Mouse (Mus musculus) mammary gland, adult 2 months (tissue): ENCODE measurements around the gene Olfr322. TPM values are rescaled to one million over a fixed set of nuclear protein-coding genes. Genes with fewer than 3 reads are reported as not detected.

Experiments used
- polyA plus RNA-seq: library from polyadenylated mRNA; depleted of rRNA; stranded (reverse); fragments of >200 nt; gene quantifications from 2 replicates; pipeline ENCODE4 v1.2.3, GENCODE M21; 2012; ENCODE audit warnings: low replicate concordance; rRNA removed

Gene Olfr322
- polyA plus RNA-seq: not detected in 2 replicates

GRCm38 (mm10) chr11:58658596-58658995, at the start of gene Olfr322:
Gene Olfr322, plus strand, starts transcription at chr11:58658782.

DNA sequence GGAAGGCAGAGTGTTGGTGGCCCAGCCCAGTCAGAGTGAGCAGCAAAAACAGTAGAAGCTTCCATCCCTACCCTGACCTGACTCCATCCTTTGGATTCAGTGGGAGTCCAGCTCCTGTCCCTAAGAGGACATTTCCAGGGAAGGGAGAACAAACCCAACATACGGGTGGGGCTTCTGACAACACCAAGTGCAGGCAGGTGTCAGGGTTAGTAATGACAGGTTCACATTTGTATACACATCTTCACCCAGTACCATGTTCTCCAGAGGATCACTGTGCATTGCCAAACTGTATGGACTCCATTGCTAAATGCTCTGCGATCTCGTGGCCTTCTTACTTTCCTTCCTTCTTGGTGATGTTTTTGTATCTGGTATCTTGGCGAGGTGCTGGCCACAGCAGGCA, 42.6 kb upstream of the Olfr322 start, which contains the start of gene 2210407C18Rik:
2210407C18Rik (minus strand) TSS at position 101 of the 400 bp plus-strand sequence.

GRCm38 (mm10) chr11:58630401-58630800, 28.2 kb upstream of the Olfr322 start, which contains the start of gene Olfr323:
Gene Olfr323, minus strand, starts transcription at chr11:58630501.

DNA sequence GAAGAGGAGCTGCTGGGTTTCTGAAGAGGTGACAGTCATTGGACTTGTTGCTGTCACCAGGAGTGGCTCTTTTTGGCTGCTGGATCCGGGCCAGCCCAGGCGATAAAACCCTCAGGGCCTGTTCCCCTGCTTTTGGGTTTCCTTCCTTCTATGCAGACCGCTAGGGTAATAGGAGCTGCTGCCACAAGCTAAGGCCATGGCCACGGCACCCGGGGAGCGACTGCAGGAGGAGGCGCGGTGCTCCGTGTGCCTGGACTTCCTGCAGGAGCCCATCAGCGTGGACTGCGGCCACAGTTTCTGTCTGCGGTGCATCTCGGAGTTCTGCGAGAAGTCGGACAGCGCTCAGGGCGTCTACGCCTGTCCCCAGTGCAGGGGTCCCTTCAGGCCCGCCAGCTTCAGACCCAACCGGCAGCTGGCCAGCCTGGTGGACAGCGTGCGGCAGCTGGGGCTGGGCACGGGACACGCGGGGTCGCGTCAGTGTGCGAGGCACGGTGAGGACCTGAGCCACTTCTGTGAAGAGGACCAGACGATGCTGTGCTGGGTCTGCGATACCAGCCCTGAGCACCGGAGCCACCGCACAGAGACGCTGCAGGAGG, 18.2 kb upstream of the Olfr322 start, which contains the start of gene Trim58:
Trim58 (plus strand) TSS at position 194 of the 596 bp plus-strand sequence.

DNA sequence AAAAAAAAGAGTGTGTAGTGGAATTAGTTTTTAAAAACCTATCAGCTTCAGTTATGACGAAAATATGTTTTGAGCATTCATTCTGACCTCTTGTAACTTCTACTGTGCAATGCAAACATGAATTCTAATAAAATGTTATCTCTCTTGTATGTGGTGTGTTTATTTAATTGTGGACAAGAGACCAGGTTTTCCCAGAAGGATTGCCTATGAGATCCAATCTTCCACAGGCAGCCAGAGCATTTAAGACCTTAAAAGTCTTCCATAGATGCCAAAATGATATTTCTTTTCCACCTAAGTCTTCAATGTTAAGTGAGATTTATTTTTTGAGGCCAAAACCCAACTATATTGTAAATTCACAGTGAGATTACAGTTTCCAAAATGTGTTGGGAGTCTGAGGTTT, 22.2 kb downstream of the Olfr322 start, which contains the start of gene Olfr320:
Olfr320 (plus strand) TSS at position 301 of the 400 bp plus-strand sequence.

DNA sequence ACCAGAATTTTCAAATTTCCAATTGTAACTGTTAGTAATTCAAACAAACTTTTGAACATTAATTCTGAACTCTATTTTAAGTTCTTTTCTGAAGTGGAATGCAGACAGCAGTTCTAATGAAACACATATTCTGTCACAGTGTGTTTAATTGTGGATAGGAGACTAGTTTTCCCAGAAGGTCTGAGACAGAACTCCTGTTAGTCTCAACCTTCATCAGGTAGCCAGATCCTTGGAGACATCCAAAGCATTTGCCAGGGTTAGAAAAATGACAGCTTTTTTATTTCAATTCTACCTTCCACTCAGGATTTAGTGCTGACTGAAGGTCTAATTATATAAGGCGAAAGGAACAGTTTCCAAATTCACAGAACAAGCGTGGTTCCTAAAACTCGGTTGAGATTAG, 40.3 kb downstream of the Olfr322 start, which contains the start of gene Olfr319:
Olfr319 (plus strand) TSS at position 301 of the 400 bp plus-strand sequence.

Other genes starting within 250 kb of the Olfr322 start
- 0.13 TPM in 1 of 2 replicates, not detected in the other for gene 1810065E05Rik, start 237.7 kb upstream of the Olfr322 start, polyA plus RNA-seq
- gene Gm12253, start 226.2 kb upstream of the Olfr322 start, polyA plus RNA-seq: 0.11 and 0.19 TPM in 2 replicates
- not detected in 2 replicates for gene Lypd9, start 205.9 kb upstream of the Olfr322 start, polyA plus RNA-seq
- gene Olfr30, start 196.5 kb upstream of the Olfr322 start, polyA plus RNA-seq: not detected in 2 replicates
- gene Olfr332, start 166.2 kb upstream of the Olfr322 start, polyA plus RNA-seq: not detected in 2 replicates
- not detected in 2 replicates for gene Olfr331, start 156.2 kb upstream of the Olfr322 start, polyA plus RNA-seq
- gene Olfr330, start 123.9 kb upstream of the Olfr322 start, polyA plus RNA-seq: 0.12 TPM in 1 of 2 replicates, not detected in the other
- 0.11 TPM in 1 of 2 replicates, not detected in the other for gene Olfr329-ps, start 112.4 kb upstream of the Olfr322 start, polyA plus RNA-seq
- 0.04 TPM in 1 of 2 replicates, not detected in the other for gene Olfr328, start 103.1 kb upstream of the Olfr322 start, polyA plus RNA-seq
- 0.13 TPM in 1 of 2 replicates, not detected in the other for gene Olfr224, start 88.2 kb upstream of the Olfr322 start, polyA plus RNA-seq
- gene Olfr325, start 81.1 kb upstream of the Olfr322 start, polyA plus RNA-seq: not detected in 2 replicates
- not detected in 2 replicates for gene Olfr324, start 63.7 kb upstream of the Olfr322 start, polyA plus RNA-seq
- gene 2210407C18Rik, start 42.7 kb upstream of the Olfr322 start, polyA plus RNA-seq: 0.82 and 1.9 TPM in 2 replicates
- 0.92 TPM in 1 of 2 replicates, not detected in the other for gene Olfr323, start 28.3 kb upstream of the Olfr322 start, polyA plus RNA-seq
- gene Trim58, start 18.3 kb upstream of the Olfr322 start, polyA plus RNA-seq: 0.11 TPM in 1 of 2 replicates, not detected in the other
- not detected in 2 replicates for gene Olfr320, start 22.3 kb downstream of the Olfr322 start, polyA plus RNA-seq
- not detected in 2 replicates for gene Olfr319, start 40.4 kb downstream of the Olfr322 start, polyA plus RNA-seq
- gene Olfr318, start 65.2 kb downstream of the Olfr322 start, polyA plus RNA-seq: not detected in 2 replicates
- gene Olfr317, start 80.4 kb downstream of the Olfr322 start, polyA plus RNA-seq: not detected in 2 replicates
- not detected in 2 replicates for gene Olfr316, start 94.0 kb downstream of the Olfr322 start, polyA plus RNA-seq
- gene Olfr315, start 114.4 kb downstream of the Olfr322 start, polyA plus RNA-seq: not detected in 2 replicates
- gene Olfr314, start 124.2 kb downstream of the Olfr322 start, polyA plus RNA-seq: not detected in 2 replicates
- 0.62 TPM in 1 of 2 replicates, not detected in the other for gene Fam183b, start 143.2 kb downstream of the Olfr322 start, polyA plus RNA-seq
- gene Olfr313, start 156.2 kb downstream of the Olfr322 start, polyA plus RNA-seq: not detected in 2 replicates
- not detected in 2 replicates for gene Olfr312, start 170.5 kb downstream of the Olfr322 start, polyA plus RNA-seq
- gene Olfr311, start 180.5 kb downstream of the Olfr322 start, polyA plus RNA-seq: not detected in 2 replicates
- 2.2 and 4.6 TPM in 2 replicates for gene Gm12258, start 188.4 kb downstream of the Olfr322 start, polyA plus RNA-seq
- gene 2810021J22Rik, start 208.4 kb downstream of the Olfr322 start, polyA plus RNA-seq: 2.4 and 5.2 TPM in 2 replicates
- 0.98 and 1.5 TPM in 2 replicates for gene Zfp39, start 245.4 kb downstream of the Olfr322 start, polyA plus RNA-seq